In the genomic region with DNA sequence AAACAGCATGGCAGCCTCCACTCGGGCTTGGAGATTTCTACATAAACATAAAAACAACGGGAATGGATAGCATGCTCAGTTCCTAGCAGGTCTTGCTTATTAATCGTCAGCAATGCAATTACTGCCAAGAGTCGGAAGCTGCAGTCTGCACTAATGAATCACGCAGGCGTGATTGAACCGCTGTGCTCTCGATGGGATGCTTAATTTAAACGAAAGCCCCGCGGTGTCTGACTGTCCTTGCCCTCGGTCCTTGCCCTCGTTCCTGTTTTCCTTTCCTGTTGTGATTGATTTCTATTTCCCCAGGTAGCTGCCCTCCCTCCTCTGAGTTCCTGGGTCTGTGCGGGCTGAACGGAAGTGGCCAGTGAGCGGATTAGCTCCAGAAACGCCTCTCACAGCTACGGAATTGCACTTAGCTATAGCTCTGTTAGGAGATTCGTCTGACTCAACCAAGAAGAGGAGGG, we compare ENCODE assay signal across 9 mouse cellular contexts. TPM values are rescaled to one million over a fixed set of nuclear protein-coding genes. Genes with fewer than 3 reads are reported as not detected.
DNase-seq lines count a peak whose midpoint lies in the region; ATAC-seq lines count a peak whose summit lies in the region.
"Had no signal": no experiment of that assay in that cellular context is flagged by ENCODE, and none has a peak within 500 bp of the region (broad histone marks: within the 10 kb centered on the region; RNA-seq: fewer than 3 reads in every experiment).

No protein-coding gene starts in this region.

- peak overlapping the region; percentile 45 for H3K4me3 ChIP-seq in heart, embryonic 13.5 days
- H3K4me3 ChIP-seq in embryonic facial prominence, embryonic 12.5 days: peak overlapping the region; percentile 24

- WGBS in heart, embryonic 13.5 days: 30% methylated on average over 19 of the region's 19 CpGs
- WGBS in embryonic facial prominence, embryonic 12.5 days: 35% methylated on average over 19 of the region's 19 CpGs

- H3K27ac ChIP-seq in heart, embryonic 13.5 days (replicated peaks): no peak overlapping the region
- no peak overlapping the region for H3K27ac ChIP-seq in embryonic facial prominence, embryonic 12.5 days

- no peak for DNase-seq in heart, adult 9 months (ENCODE audit: low spot score in 2 of 2)
- peak; percentile 39 for DNase-seq in R1 (ENCODE audit: low read depth, low spot score)
- peak; percentile 17 to 26 for DNase-seq in layer of hippocampus, postnatal 14 days (ENCODE audit: low spot score in 2 of 2)
- DNase-seq in retina, adult 2 months (ENCODE audit: low read depth, low spot score): peak; percentile 47
- DNase-seq in gastrocnemius, postnatal 25 days: no peak
- DNase-seq in ovary, postnatal 10 days (ENCODE audit: low spot score): no peak

- H3K36me3 ChIP-seq in heart, embryonic 13.5 days: peaks cover 29% of the 10 kb centered on the region
- no peaks in the 10 kb centered on the region for H3K36me3 ChIP-seq in embryonic facial prominence, embryonic 12.5 days

- H3K9ac ChIP-seq in heart, embryonic 13.5 days: peak overlapping the region; percentile 68; the same call in 1 of the 2 replicates
- H3K9ac ChIP-seq in embryonic facial prominence, embryonic 12.5 days: no peak overlapping the region

- no peak for ATAC-seq in heart, embryonic 13.5 days (ENCODE audit: extremely low read depth, insufficient number of reproducible peaks, low FRiP score, low TSS enrichment)
- no peak for ATAC-seq in embryonic facial prominence, embryonic 12.5 days (ENCODE audit: insufficient number of reproducible peaks, insufficient read depth, low FRiP score, low TSS enrichment)

- peak overlapping the region; percentile 65 for H3K4me2 ChIP-seq in heart, embryonic 13.5 days
- H3K4me2 ChIP-seq in embryonic facial prominence, embryonic 12.5 days (replicated peaks): peak overlapping the region; percentile 44

- no peaks in the 10 kb centered on the region for H3K27me3 ChIP-seq in heart, embryonic 13.5 days (replicated peaks)
- no peaks in the 10 kb centered on the region for H3K27me3 ChIP-seq in embryonic facial prominence, embryonic 12.5 days

- no peaks in the 10 kb centered on the region for H3K9me3 ChIP-seq in heart, embryonic 13.5 days
- no peaks in the 10 kb centered on the region for H3K9me3 ChIP-seq in embryonic facial prominence, embryonic 12.5 days

- H3K4me1 ChIP-seq in heart, embryonic 13.5 days: peaks cover 11% of the 10 kb centered on the region
- H3K4me1 ChIP-seq in embryonic facial prominence, embryonic 12.5 days: no peaks in the 10 kb centered on the region

RNA-seq across cellular contexts. Expression of a gene that starts 38.4 kb away (rescaled TPM):
- not detected in 2 replicates for polyA plus RNA-seq in heart, embryonic 13.5 days (2015; fragmentation: Nextera tagmentation; extraction: Ambion mirVana)
- polyA plus RNA-seq in embryonic facial prominence, embryonic 12.5 days (2016; fragmentation: Nextera tagmentation; extraction: Ambion mirVana): 0.09 and 0.25 TPM in 2 replicates
- not detected for total RNA-seq in layer of hippocampus, postnatal 14 days (2021)
- not detected for total RNA-seq in gastrocnemius, postnatal 25 days (2021)
- total RNA-seq: layer of hippocampus, adult 8-10 months had no signal

RNA-seq across cellular contexts. Expression of a gene that starts 39.0 kb away (rescaled TPM):
- polyA plus RNA-seq in heart, embryonic 13.5 days (2015; fragmentation: Nextera tagmentation; extraction: Ambion mirVana): 27.7 and 30.6 TPM in 2 replicates
- 9.7 and 10.3 TPM in 2 replicates for polyA plus RNA-seq in embryonic facial prominence, embryonic 12.5 days (2016; fragmentation: Nextera tagmentation; extraction: Ambion mirVana)
- total RNA-seq in layer of hippocampus, postnatal 14 days (2021): 1 to 10 TPM; 3.2 to 5.4 TPM
- 1 to 10 TPM in 1 of 2 experiments, under 1 TPM in 1; 0.82 to 6.1 TPM for total RNA-seq in gastrocnemius, postnatal 25 days (2021)

Comparison
In these comparisons a context has a peak if more than half of its experiments do, and no peak if none do; other contexts are left out.
1. DNase-seq: peak in R1 (single experiment), layer of hippocampus, postnatal 14 days (2 of 2) and retina, adult 2 months (single experiment); none in heart, adult 9 months (0 of 2), gastrocnemius, postnatal 25 days (single experiment) and ovary, postnatal 10 days (single experiment).